Mouse (Mus musculus): Measurements from ENCODE around the gene Hoxa4.

The Hoxa4 gene

GRCm38 (mm10) chr6:52182030-52182429, 9.5 kb downstream of the Hoxa4 start:
- in situ Hi-C loops (cut with MseI, MboI) = no loop called here

GRCm38 (mm10) chr6:52180726-52181125, 10.8 kb downstream of the Hoxa4 start:
- in situ Hi-C loops (cut with MseI, MboI) = no loop called here

DNA sequence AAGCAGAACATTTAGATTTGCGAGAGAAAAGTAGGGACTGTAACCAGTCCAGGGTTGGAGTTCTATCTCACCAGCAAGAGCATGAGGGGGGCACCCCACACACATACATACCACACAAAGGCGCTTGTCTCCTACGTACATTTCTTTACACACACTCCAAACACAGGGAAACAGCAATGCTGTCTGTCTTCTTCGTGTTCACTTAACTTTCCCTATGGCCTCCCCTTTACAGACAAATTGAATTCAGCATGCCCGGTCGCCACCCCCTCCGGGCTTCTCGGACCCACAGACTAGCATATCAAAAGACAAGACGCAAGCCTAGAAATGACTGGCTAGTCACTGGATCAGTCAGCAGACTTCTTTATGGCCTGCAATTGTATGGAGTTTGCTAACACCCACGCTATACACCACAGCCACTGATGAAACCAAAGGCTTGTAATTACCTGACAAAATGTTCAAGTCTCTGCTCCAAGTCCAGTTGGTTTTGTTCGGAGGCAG, 11.3 kb downstream of the Hoxa4 start:
- in situ Hi-C loops (cut with MseI, MboI) = no loop called here

GRCm38 (mm10) chr6:52179690-52180089, 11.9 kb downstream of the Hoxa4 start:
- in situ Hi-C loops (cut with MseI, MboI) = no loop called here

DNA sequence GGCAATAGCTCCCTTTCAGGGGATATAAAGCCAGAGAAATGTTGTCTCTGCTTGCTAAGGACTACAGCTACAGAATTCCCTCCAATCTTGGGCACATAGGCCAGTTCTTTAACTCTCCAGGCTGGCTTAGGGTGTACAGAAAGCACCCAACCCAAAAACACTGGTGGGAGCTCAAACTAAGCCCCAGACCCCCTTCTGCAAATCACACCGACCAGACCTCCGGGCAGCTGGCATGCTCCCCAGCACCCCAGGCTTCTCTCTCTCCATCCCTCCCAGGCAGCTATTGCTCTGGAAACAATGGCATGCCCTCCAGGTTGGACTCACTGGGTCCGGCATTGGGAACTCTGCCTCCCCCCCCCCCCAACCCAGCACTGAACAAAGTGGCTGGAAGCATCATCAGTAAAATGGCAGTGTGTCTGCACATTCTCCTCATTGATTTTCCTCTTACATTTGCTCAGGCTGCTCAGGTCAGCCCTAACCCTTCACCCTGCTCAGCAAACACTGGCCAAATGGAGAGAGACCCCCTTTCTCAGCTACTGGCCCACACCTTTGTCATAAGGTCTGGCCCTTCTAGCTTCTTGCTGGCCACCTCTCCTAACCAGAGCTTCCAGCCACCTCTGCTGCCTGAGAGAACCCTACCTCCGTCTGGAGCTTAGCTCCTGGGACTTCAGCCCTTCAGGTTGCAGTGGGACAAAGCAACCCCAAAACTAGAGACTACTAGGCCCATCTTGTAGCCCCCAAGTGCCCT, 12.5 kb downstream of the Hoxa4 start:
- in situ Hi-C loops (cut with MseI, MboI) = no loop called here

- in situ Hi-C loops (cut with MseI, MboI) = no loop called here
Measured at GRCm38 (mm10) chr6:52177806-52178205, 13.7 kb downstream of the Hoxa4 start.

GRCm38 (mm10) chr6:52177061-52177735, 14.4 kb downstream of the Hoxa4 start, which contains the start of gene 5730596B20Rik:
Gene 5730596B20Rik (plus strand): TSS chr6:52177498.
- in situ Hi-C loops (cut with MseI, MboI) = no loop called here

DNA sequence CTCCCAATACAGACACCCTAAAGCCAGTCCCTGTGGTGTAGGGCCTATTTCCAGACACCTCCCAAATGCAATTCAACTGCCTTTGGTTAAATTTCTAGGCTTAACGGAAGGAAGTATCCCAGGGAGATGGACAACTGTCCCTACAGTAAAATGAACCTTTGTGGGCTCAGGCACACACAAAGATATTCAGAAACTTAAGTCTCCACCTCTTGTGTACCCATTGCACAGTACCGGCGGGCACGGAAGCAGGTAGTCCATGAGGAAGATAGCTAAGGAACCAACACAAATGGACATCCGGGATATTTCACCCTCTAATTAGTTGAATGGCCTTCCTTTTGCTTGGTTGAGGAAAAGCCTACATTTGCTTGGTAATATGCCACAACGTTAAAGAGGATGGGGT, 15.2 kb downstream of the Hoxa4 start:
- in situ Hi-C loops (cut with MseI, MboI) = no loop called here

GRCm38 (mm10) chr6:52175864-52176263, 15.7 kb downstream of the Hoxa4 start:
- in situ Hi-C loops (cut with MseI, MboI) = no loop called here

DNA sequence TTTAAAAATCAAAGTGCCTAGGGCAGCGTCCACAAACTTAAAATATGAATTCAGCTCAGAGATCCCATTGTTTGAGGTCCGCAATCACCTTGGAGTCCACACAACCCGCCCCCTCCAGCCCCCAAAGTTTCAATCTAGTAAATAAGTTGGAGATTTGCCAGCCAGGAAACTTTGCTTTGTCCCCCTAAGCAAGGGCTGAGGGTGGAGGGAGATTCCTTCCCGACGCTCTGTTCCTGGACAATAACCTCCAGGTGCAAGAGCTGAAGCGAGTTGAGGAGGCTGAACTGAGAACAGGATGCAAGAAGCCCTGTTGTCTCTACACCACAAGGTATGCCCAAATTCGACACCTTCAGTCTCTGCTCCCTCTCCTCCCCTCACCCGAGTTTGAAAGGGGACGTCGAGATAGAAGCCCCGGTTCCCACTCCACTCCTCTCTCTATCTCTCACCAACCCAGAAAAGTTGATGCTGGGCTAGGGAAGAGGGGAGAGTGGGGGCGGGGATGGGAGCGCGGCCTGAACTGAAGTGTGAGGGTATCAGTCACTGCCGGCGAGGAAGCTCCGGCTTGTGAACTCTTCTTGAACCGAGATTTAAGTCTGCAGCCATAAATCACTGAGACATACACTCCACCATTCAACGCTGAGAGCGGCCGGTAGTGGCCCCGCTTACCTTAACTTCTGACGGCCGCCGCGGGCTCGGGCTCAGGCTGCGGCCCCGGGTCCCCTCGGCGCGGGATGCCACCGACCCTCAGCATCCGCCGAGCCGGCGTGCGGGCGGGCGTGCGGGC, 16.4 kb downstream of the Hoxa4 start:
- in situ Hi-C loops (cut with MseI, MboI) = no loop called here

DNA sequence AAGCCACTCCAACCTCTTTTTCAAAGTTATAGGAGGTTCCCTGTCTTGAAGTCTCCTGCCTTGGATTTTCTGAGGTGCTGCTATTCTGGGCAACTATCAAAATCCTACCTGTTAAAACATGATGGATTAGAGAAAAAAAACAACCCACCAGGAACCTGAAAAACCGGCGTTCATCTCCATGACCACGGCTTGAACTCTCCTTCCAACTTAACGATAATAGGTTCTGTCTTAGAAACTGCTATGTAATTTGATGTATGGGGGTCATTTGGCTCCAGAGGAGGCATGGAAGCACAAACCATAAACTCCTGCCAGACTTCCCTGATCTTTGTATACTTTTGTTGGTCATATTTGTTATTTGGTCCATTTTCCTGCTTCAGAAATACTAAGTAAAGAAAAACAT, 17.9 kb downstream of the Hoxa4 start:
- in situ Hi-C loops (cut with MseI, MboI) = no loop called here

DNA sequence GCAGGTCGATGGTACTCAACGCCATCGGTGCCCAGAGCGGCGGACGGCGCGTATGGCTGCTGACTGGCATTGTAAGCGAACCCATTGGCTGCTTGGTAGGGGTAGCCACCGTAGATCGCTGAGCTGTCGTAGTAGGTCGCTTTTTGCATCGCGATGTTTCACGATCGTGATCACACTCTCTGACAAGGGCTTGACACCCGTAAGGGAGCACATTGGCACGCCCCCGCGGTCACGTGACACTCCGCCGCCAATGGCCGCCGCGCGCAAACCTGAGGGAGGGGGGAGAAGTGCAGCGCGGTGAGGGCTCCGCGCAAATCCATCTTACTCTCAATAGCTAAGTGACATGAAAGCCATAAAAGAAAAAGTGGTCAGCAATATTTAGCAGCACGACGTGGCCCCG, 19.1 kb downstream of the Hoxa4 start:
- in situ Hi-C loops (cut with MseI, MboI) = no loop called here

DNA sequence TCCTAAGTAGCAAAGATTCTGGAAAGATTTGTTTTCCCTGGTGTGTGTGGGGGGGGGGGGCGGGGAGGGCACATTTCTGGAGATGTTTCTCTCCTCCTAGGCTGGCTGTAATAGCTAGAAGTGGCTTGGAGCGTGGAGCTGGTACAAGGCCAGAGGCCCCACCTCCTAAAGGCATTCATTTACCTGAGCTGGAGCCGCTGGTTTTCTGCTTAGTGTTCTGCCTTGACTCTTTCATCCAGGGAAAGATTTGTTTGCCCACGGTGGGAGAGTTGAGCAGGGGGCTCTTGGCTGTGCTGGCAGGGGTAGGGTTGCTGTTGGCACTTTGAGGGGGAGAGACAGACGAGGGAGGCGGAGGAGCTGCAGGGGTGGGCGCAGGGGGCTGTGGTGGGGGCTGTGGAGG, 19.6 kb downstream of the Hoxa4 start:
- in situ Hi-C loops (cut with MseI, MboI) = no loop called here

DNA sequence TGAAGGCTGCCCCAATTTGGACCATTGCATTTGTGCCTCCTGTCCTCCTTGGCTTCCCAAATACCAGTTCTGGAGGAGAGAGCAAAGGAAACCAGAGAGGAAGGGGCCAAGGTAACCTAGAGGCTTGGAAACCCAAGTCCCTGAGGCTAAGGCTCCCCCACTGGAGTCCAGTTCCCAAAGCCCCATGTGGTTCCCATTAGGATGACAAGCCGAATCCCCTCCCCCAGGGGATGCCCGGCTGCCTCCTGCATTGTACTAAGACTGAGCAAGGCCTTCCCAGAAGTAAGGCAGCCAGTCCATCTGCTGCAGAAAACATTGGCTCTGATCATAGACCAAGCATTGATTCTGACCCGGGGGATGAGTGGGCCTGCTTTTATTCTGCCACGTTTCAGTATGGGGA, 20.2 kb downstream of the Hoxa4 start:
- in situ Hi-C loops (cut with MseI, MboI) = no loop called here

DNA sequence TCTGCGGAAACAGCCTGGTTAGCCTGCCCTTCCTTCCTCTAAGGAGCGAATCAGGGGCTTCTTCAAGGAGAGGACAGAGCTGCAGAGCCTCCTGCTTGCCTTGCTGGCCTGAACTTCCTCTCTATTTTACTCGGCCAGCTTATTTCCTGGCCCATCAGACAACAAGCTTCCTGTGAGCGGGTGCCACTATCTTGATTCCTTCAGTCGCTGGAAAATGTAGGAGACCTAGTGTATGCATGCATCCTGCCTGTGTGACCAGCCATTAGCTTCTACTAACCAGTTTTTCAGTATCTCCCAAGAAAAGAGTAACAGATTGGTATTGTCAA, 20.7 kb downstream of the Hoxa4 start:
- in situ Hi-C loops (cut with MseI, MboI) = no loop called here

DNA sequence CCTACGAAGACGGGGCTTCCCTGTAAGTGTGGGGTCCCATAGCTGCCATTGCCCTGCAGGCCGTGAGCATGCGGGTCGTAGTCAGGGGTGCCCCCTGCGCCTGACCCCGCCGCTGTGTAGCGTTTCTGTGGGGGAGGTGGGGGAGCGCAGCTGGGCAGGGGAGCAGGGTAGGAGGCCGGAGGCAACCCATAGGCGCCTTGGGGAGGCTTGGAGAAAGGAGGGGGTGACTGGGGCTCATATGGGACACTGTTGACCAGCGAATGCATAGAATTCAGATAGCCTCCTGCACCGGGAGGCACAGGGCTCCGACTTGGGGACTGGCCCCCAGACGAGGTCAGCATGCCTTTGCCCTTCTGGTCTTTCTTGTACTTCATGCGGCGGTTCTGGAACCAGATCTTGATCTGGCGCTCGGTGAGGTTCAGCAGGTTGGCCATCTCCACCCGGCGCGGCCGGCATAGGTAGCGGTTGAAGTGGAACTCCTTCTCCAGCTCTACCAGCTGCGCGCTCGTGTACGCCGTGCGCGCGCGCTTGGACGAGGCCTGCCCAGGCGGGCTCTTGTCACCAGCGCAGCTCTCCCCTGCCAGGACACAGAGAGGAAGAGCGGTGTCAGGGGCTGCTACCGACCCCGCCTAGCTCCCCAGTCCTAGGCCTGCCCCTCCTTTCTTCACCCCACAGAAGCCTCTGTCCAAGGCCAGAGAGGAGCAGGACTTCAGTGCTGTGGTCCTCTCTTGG, 21.2 kb downstream of the Hoxa4 start:
- in situ Hi-C loops (cut with MseI, MboI) = no loop called here

- in situ Hi-C loops (cut with MseI, MboI) = no loop called here
Measured at GRCm38 (mm10) chr6:52169499-52170165, 21.9 kb downstream of the Hoxa4 start.

- in situ Hi-C loops (cut with MseI, MboI) = no loop called here
Measured at GRCm38 (mm10) chr6:52168191-52169055, 23.1 kb downstream of the Hoxa4 start.

- in situ Hi-C loops (cut with MseI, MboI) = no loop called here
Measured at GRCm38 (mm10) chr6:52167736-52168161, 23.8 kb downstream of the Hoxa4 start.

DNA sequence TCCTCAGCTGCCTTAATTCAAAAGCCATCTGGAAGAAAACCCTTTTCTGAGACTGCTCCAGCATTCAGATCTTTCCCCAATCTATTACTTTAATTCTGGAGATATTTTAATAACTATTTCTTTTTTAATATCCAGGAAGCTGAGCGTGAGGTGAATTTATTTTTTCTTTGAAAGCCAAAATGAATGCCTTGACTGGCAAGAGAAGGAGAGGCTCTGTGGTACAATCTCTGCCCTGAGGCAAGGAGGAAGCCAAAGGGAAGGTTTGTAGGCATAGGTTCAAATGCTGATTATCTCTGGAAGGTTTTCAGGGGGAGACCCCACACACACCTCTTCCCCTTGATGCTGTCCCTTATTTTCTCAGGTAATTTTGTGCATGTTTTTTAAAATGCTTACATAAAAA, 24.4 kb downstream of the Hoxa4 start:
- in situ Hi-C loops (cut with MseI, MboI) = no loop called here

Data from mouse trophoblast stem cell (cell line).